Mouse (Mus musculus) gastrocnemius, adult 18-20 months (tissue): ENCODE measurements around the gene Msh4. TPM values are rescaled to one million over a fixed set of nuclear protein-coding genes. Genes with fewer than 3 reads are reported as not detected.

Experiments
- DNase-seq: peaks from one replicate; pipeline ENCODE4 v3.0.0; 2021; ENCODE audit warnings: low spot score
- long read RNA-seq, 2 experiments: library from polyadenylated mRNA; stranded (forward); transcript quantifications; one replicate each; pipeline ENCODE4 v2.0.0; 2021
- total RNA-seq, 2 experiments: library from RNA; stranded (reverse); gene quantifications; 2 replicates each; pipeline ENCODE4 v1.2.3; 2021

Gene Msh4
- total RNA-seq: under 1 TPM in 1 of 2 experiments, not detected in 1; 0.09 TPM
- long read RNA-seq, experiment 1: 0 reads
- long read RNA-seq, experiment 2: 0 reads

DNA sequence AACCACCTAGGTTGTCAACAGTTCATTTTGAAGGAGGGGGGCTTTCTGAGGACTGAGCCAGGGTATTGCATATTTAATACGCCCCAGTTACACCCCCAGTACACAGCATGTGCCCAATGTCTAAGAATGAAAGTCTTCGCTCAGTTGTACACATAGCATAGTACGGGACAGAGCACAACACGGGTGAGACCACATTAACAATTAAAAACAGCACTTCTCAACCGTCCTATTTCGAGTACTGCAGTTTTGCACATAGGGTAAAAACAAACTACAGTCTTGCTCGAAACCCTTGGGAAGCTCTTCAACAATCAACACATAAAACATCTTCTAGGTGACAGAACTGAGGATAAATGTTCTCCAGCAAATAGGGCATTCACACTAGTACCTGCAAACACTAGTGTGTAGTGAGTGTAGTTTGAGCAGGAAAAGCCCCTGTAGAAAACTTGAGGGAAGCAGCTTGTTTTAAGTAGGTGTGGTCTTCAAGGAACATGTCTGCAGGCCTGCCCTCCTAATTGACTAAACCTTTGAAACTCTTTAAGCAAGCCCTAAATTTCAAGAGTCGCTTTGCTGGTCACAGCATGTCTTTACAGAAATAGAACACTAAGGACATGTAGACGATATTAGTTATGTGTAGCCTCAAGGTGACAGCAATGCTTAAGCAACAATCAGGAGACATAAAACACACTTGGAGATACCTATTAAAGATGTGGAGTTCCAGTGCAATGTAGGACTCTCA lies at the start of gene Msh4:
Gene Msh4, minus strand, starts transcription at position 3 of the 736 bp plus-strand sequence.
- no peak for DNase-seq

DNA sequence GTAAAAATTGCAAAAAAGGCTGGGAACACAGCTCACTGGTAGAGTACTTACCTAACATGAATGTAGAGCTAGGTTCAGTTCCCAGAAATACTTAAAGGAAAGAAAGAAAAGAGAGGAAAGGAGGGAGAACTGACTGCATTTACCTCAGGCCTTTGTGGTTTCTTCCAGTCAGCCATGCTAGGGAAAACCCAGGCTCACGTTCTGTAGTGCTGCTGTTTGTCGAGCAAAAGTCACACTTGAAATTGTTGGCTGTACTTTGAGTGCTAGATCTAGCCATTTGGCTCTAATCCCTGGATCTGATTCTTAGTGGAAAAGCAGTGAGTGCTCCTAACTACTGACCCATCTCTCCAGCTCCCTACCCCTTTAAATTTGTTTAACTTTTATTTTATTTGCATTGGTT lies 42.2 kb upstream of the Msh4 start:
- DNase-seq: peak; percentile 32

DNA sequence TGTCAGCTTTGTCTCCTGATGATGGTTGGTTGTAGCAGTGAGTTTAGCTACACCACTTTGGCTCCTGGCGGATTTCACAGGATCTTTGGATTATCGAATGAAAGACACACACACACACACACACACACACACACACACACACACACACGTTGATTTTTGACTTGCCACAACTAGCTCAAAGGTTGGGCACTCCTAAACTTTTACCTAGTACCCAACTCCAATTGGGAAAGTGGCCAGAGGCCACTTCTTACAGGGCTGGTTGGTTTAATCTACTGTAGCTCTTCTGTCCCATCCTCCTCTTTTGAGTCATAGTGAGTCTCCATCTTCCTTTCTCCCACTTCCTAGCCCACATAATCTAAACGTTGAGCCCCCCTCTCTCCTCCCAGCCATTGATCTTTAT lies 41.3 kb upstream of the Msh4 start:
- DNase-seq: no peak

DNA sequence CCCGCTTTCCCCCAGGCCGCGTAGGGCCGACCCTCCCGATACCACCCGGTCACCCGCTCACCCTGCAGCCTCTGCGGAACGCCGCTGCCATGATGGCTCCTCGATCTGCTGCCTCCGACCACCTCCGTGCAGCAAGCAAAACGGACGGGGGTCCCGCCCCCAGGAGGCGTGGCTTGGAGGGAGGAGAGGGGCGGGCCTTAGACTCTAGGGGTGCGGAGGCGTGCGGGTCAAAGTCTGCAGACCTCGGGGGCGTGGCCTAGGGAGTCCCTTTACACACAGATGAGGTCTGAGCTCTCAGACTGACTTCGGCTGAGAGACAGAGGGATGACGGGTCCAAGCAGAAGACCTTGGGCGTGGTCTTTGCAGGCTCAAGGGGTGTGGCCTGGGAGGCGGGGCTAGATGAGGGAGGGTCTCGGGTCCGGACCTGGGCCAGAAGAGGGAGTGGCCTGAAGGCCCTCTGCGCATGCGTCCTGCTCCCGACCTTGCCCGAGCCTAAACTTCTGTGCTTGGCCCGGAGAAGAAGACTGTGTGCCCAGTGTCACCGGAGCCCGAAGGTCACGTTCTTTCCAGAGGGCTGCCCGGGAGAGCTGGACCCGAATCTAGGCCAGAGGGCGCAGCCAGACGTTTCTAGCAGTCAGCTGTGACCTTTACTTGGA lies 38.5 kb upstream of the Msh4 start, which contains the start of gene Acadm:
Gene Acadm, minus strand, starts transcription at position 298 of the 656 bp plus-strand sequence.
- DNase-seq: peak; percentile 98

DNA sequence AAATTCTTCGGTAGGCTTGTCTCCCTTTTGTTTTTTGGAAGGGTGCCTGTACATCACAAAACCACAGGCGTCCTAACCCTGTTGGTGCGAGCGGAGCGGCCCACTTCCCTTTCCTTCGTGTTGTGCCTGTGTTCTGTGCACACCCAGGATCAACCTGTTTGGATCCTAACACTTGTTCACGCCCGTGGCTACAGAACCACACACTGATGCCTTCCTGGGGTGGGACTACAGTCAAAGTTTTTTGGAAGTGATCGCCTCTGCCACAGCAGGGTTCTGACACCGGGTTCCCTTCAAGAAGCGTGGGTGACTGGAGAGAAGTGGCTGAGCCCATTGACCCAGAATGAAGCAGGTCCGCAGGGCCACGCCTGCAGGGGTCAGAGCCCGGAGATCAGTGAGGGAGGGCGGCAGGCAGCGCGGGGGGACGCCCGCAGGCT lies 38.0 kb upstream of the Msh4 start:
- DNase-seq: no peak

DNA sequence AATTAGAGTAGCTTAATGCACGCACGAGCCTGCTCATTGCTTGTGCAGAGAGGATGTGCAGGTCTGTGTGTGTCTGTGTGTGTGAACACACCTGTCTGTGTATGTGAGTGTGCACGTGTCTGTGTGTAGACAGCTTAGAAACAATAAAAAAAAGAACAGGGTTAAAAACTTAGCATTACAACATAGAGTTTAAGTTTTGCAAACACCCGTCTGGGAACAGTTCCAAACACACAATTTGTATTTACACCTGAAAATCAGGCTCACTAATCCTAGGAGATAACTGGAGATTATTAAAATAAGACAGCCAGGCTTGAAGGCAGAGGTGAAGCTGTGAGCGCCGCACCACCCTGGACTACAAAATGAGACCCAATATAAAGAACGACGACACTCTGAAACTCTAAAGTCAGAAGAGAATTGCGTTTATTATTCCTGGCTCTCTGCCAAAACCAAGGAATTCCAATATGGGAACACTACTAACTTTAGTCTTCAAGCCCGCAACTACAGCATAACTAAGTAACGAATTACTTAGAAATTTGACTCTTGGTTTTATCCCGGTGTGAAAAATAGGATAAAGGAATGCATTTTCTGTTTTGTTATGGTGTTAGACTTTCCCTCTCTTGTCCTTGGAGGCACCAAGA lies 37.2 kb upstream of the Msh4 start:
- DNase-seq: no peak

DNA sequence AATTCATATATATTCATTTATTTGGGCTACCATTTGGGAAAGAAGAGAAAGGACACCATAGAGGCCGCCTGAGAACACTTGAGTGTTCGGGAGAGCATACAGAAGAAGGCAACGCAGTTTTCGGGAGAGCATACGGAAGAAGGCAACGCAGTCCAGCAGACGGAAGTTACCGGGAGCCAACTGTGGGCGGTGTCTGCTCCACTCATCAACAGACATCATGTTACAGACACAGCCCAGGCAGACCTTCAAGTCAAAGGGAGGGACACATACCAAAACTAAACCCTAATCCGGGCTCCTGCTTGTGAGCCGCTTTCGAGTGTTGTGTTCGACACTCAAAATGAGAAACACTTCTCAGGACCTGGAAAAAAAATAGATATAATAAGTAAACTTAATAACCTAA lies 35.7 kb upstream of the Msh4 start:
- peak; percentile 15 for DNase-seq

DNA sequence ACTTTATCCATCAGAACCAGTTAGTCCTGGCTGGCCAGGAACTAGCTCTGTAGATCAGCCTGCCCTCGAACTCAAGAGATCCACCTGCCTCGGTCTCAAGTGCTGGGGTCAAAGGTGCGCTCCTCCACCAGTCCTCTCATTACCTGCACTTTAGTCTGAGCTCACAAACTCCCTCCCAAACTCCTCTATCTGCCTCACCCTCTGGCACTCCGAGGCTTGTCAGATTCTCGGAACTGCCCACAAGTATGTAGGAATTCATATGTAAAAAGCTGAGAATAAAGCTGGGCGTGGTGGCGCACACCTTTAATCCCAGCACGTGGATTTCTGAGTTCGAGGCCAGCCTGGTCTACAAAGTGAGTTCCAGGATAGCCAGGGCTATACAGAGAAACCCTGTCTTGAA lies 34.5 kb upstream of the Msh4 start:
- no peak for DNase-seq

DNA sequence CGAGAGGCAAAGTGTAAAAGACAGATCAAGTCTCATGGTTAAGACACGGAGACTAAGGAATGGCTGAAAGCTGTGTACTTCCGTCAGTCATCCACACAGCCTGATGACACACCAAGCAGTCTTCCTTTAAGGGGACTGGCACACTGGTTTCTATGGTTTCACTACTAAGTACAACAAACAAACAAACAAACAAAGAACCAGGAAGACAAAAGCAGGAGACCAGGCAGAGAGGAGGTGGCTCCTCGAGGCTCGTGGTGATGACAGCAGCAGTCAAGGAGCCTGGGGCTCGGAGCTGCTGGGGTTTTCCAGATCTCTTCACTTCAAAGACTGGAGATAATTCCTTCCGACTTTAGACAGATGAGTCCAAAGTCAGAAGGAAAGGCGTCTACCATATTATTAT lies 34.1 kb upstream of the Msh4 start:
- no peak for DNase-seq

DNA sequence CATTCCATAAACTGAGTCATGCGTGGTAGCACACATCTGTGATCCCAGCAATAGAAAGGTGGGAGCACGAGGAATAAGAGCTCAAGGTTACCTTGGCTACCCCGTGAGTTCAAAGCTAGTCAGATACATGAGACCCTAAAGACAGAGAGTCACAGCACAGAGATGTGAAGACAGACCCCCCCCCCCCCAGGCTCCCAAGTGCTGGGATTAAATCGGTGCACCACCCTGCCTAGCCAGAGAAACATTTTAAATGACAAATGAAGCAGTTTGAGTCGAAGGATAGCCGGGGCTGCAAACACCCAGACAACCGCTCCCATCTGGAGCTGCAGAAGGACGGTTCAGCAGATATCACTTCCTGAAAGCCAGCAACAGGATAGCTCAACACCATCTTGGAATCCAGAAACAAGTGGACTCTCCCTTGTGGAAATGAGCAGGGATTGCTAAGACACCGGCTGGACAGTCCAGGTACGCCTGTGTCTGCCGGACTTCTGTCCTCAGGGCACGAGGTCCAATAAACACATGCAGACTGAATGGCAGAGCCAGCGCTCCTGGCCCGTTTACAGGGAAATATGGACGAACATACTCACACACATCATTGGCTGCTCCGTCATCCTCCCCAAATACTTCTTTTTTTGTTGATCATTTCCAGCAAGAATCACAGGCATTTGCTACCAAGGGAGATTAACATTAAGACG lies 31.3 kb upstream of the Msh4 start:
- no peak for DNase-seq

DNA sequence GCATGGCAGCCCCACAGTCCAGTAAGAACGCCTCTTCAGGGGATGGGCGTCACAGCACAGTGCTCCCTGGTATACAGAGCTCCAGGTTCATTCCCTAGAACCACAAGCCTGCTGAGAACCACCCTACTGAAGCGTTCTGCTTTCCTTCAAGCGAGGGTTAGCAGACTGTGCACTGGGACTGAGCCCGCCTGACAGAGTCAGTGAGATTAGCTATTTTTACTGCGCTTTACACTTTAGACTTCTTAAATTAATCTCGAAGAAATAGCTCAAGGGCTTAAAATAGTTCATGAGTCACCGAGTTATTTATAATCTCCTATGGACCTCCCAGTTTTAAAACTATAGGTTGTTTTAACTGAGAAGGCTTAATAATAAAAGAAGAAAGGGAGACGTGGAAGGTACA lies 29.9 kb upstream of the Msh4 start:
- DNase-seq: no peak

DNA sequence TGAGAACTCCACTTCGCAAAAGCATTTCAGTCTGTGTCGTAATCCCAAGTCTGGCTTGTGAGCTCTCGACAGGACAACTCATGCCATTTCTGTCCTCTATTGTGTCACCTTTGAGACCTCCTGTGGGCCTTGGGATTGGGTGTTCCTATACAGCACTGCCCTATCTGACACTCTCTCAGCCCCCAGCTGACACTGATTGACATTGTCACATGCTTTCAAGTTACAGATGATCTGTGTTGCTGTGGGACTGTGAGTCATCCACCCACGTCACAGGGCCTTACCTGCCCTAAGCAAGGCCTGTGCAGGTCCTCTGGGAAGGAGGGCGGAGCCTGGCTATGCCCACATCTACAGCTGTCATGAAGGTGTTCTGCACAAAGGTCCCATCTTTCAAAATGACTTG lies 26.5 kb upstream of the Msh4 start:
- DNase-seq: no peak

DNA sequence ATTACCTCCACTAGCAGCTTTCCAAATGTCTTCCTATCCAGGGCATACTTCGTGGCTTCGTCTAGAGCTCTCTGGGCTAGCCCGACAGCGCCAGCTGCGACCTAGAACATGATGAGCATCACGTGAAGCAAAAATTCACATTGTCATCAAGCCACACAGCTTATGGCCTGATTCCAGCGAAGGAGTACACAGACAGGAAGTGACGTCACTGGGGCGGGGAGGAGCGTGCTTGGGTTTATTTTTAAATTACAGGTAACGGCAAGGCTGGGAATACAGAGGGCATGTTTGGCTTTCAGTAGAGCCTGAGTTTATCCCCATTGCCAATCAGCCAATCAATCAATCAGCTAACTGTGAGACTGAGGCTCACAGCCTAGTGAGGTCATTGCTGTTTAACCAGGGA lies 23.6 kb upstream of the Msh4 start:
- no peak for DNase-seq

DNA sequence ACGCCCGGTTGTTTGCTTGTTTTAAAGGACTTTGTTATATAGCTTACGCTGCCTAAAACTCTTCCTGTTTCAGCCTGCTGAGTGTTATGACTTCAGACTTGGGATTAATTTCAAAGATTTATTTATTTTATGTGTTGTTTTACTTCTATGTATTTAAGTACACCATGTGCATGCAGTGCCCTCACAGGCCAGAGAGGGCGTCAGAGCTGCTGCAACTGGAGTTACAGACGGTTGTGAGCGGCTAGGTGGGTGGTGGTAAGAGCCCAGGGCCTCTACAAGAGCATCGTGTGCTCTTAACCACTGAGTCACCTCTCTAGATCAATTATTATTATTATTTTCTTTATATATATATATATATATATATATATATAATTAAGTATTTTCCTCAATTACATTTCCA lies 20.4 kb upstream of the Msh4 start:
- no peak for DNase-seq

DNA sequence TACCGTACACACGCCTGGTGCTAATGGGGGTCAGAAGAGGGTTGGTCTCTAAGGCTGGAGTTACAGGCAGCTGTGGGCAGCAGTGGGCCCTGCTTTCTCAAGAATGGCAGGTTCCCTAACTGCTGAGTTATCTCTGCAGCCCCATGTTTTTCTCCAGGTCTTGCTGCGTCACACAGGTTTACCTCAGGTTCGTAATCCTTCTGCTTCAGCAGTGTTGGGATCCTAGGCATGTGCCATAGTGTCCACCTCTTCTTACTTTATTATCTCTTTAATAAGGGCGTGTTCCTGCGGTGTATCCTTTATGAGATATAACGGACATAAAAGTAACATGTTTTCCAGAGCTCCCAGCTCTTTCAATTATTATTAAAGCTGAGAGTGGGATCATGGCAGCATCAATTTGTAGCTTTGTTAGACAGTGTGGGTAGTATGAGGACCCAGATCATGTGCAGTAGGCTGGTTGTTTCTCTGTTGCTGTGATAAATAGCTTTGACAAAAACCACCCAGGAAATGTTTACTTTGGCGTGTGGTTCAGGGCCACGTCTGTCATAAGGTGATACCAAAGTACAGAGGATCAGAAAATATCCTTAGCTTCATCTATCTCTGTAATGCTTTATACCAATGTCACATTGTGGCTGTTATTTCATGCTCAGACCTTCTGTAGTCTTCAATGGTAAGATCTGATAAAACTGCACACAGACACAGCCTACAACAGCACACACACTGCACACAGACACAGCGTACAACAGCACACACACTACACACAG lies 15.4 kb upstream of the Msh4 start:
- DNase-seq: no peak

DNA sequence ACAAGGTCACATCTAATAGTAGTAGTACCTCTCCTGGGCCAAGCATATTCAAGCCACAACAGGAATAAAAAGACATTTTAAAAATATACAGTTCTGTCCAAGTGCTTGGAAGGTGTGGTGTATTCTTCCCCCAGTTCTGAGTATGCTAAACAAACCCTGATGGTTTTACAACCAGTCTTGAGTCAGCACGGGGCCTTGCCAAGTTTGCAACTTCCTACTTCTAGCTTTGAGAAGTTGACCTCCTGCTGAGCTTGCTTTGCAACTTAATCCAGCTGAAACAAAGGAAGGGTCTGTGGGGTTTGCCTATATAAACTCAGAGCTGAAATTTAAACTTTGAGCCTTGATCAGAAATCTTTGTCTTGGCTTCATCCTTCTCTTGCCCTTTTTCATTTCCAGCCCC lies 11.3 kb upstream of the Msh4 start:
- DNase-seq: no peak

DNA sequence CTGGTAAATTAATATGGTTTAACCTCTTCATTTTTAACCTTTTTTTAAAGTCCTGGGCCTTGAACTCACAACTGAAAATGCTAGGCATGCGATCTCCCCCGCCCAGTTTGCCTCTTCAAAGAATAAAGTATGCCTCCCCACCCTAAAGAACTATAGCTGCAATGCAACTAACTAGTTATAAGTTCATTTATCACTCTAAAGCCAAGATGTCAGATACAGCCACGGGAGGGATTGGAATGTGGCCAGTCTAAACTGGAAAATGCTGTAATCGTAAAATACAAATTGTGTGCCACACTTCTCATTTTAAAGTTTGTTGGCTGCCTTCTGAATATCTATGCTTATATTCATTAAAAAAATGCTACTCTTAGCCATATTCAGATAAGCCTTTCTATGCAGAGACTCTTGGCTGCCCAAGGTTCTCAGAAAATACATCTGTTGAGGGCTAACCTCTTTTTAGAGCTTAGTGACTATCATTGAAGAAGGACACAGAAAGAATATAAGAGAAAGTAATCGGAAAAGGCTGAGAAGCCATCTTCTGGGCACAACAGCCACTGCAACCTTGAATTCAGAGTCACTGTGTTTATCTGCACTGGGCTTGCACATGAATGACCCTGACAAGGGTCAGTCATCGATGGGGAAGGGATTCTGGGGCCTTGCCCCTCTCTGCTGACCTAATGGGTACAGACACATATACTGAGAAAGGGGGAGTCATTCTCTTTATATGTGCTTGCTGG lies 7.7 kb upstream of the Msh4 start:
- no peak for DNase-seq

DNA sequence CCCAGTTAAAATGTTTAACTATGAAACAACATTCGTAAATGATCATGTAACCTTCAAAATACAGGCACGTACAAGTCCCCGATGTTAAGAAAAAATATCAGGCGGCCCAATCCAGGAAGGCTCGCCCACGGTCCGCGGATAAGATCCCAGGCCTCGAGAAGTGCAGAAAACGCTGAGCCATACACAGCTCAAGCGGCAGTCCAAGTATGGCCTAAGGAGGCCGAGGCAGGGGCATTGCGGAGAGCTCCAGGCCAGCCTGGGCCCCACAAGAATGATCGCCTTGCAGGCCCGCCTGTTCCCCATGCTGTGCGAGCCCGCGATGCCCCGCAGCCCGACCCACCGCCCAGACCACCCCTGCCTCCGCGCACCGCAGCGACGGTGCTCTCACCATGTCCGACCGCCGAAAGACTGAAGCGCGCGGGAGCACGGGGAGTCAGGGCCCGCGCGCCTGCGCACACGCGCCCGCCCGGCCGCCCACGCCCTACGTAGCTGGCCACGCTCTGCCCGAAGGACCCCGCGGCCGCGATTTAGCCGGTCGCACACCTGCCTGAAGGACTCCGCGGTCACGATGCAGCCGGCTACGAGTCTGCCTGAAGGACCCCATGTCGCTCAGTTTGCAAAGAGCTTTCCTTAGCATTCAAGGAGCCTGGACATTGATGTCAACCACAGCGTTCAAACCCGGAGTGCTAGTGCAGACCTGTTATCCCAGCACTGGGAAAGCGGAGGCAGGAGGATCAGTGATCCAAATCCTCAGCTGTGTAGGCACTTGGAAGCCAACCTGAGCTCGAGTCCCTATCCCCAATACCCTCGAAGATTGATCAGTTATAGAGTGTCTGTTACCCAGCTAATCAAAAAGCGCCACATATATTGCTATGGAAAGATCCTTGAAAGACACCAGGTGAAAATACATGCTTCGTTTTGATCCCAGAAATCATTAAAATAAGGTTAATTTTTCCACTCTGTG lies 6.9 kb upstream of the Msh4 start, which contains the start of gene Rabggtb:
Gene Rabggtb, minus strand, starts transcription at position 464 of the 964 bp plus-strand sequence.
- peak; percentile 95 for DNase-seq

DNA sequence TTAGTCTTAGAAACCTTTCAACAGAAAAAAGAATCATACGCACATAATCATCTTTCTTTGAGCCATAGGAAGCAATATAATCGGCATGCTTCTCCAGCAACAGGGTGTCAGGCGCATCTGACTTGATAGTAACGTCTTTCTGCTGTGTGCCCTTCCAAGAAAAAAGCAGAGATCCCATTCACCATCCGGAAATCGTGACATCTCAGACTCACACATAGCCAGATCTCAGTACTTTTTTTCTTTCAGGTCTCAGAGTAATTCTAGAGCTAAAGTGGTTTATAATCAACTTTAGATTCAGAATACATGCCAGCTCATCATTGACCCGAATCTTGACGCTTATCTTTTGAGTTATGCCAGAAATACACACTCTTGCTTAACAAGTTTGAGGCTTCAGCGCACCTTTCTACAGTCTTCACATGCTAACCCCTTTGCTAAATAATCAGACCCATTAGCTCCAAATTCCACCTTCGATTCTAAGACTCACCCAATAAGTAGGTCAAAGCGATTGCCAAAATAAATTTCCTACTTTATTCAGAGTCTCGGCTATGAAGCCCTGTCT lies 6.0 kb upstream of the Msh4 start:
- no peak for DNase-seq
